Mouse (Mus musculus) urinary bladder, postnatal 36 days (tissue): ENCODE results near the gene Tdrd7.

Source experiments
- DNase-seq, 2 experiments: peaks; one replicate each; pipeline ENCODE4 v3.0.0; 2022; ENCODE audit warnings: low spot score in 2 of 2, mixed read lengths in 1 of 2

The Tdrd7 gene

DNA sequence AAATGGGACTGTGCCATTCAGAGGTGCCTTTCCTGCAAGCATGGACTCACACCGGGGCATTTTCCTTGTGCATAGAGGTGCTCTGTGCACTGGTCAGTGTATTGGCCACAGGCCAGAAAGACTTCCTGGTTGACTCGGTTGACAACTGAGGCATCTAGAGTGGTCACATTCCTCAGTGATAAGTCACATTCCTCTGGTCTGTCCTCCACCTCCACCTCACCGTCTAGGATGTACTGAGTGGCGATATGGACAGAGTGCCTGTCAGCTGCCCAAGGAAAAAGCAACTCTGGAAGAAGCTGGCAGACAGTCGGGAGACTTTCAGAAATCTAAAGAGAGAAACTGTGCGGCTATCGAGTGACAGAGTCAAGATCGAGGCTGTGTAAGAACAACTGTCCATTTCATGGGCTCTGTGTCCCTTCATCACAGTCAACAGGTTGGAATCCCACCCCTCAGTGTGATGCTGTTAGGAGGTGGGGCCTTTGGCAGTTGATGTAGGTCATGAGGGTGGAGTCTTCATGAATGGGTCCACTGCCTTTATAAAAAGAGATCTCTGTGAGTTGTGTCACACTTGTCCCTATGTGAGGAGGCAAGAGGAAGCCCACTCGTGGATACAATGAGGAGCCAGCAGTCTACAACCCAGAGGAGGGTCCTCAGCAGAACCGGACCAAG lies at the start of gene Tdrd7:
Tdrd7 (plus strand) TSS at position 564 of the 669 bp plus-strand sequence.
- peak; percentile 32 to 51 for DNase-seq

DNA sequence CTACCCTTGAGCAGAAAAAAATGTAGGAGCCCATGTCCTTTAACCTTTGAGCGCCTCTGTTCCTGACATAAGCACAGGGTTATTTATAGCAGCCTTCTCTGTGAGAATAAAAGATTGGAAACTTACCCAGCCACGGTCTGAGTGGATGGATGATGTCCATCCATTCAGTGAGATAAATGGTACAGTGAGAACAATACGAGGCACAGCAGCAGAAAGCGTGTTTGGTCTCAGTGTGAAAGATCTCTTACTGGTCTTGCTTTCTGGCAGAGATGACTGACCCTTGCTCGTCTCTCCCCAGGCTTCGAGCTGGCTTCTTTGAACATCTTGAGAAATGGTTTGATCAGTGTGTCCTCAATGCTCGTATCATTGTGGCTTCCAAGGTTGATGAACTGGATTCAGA lies 48.0 kb upstream of the Tdrd7 start:
- DNase-seq, result no peak

DNA sequence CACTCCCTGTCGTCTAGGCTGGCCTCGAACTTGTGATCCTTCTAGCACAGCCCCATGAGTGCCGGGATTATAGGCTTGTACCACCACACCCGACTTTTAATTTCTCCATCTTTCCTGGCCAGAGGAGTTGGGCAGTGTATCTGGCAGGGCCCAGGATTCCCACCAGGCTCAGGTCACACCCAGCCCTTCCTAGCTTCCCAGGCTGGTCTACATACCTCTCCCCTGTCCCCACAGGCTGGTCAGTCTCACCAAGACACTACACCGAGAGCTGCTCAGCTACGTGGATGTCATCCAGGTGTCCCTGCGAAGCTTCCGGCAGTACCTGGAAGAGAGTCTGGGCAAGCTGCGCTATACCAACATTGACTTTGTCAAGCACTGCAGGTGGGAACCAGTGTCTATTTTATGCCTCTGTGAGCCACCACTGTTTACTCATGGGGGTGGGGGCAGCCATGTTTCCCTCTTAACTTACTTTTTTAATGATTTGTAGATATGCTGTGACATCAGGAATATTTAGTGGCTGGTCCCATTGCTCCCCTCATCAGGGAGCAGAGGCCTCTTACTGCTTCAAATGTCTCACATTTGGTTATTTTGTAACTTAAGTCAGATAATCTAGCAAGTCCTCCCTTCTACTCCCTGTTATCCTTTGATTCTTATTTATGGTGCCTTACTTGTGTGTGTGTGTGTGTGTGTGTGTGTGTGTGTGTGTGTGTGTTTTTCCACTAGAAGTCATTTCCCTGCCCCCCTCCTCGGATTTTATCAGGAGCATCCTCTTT lies 43.3 kb upstream of the Tdrd7 start:
- no peak for DNase-seq

- DNase-seq, result no peak
Measured at GRCm38 (mm10) chr4:45924011-45924410, 41.1 kb upstream of the Tdrd7 start.

DNA sequence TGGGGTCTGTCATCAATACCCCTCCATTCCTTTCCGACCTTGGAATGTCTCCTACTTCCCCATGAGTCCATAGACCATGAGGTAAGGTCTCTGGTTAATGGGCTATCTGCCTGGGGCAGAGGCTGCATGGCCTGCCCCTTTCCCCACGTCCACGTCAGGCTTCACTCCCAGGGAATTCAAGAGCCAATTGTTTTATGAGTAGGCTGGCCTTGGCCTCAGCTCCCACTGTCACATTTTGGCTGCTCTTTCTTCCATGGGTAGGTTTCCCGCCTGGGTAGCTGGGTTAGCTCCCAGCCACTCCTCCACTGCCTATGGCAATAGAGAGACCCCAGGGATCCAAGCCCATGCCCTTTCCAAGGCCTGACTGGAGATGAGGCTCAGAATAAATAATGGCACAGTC lies 36.6 kb upstream of the Tdrd7 start:
- DNase-seq, result no peak

DNA sequence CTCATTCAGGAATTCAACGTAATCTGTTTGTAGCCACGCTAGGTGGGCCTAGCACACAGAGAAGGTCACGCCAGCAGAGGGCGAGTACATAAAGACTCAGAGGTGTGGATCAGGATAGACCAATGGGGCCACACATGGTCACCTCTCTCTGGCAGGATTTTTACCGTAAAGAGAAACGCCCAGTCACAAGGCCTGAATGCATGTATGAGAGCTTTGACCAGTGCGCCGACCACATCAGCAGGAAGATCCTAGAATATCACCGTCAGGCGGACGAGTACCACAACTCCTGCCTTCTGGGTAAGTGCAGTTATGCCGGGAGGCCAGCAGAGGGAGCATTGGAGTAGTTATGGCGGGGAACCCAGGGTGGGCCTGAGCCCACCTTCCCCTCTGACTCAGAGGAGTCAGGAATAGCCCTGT lies 23.5 kb upstream of the Tdrd7 start:
- DNase-seq, result peak; percentile 34 to 36

- DNase-seq, result no peak
Measured at GRCm38 (mm10) chr4:45947729-45948128, 17.4 kb upstream of the Tdrd7 start.

DNA sequence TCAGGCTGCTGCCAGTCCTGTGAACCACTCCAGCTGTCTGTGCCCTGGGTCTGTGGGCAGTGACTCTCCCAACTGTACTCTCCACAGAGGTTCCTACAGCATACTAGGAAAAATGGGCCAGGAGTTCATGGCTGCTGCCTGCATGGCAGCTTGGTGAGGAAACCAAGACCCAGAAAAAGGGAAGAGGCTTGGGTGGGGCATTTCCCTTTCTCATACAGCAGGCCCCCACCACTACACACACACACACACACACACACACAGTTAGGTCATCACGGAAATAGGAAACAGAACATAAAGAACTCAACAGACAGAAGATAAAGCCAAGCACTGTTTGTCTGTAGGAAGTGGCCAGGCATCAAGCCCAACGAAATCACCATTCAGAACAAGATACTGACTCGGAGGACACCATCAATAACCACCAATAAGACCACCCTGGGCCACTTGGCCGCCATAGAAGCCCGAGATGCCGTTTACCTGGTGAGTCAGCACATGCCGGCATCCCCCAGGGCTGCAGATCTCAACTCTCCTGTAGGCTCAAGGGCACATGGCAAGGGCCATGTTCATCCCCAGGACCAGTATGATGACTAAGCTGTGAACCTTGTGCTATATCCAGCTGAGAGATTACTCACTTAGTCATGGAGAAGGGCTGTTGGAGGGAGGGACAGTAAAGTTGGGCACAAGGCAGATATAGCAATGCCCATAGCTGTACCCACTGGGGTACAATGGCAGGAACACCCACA lies 15.9 kb upstream of the Tdrd7 start:
- no peak for DNase-seq

DNA sequence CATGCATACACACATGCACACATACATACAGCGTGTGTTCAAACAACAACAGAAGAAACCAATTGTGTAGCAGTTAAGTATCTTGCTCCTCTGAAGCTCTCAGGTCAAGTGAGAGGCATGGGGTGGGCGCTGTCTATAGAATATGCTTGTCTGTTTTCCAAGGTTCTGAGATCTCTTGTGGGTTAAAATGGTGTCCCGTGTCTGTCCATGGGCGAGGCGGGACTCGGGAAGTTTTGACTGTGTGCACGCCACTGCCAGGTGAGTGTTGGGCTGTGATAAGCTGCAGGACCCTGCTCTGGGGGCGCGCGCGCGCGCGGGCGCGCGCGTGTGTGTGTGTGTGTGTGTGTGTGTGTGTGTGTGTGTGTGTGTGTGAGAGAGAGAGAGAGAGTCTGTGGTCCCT lies 13.3 kb upstream of the Tdrd7 start:
- no peak for DNase-seq

- no peak for DNase-seq
Measured at GRCm38 (mm10) chr4:45953025-45953919, 11.9 kb upstream of the Tdrd7 start.

DNA sequence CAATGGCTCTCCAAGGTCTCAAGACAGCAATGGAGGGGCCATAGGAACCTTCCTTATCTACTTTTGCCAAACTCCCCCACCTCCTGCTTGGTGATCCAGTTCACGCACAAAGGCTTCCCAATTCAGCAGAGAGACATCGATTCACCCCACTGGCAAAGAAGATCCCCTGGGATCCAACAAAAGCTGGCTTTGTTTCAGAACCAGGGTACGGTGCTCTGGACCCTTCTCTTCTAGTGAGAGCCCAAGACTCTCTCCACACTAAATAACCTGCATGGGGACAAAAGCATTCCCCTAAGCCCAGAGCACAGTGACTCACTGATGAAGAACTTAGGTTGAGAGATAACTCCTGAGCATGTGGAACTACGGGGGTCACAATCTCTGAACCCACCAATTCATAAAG lies 9.9 kb upstream of the Tdrd7 start:
- no peak for DNase-seq

- no peak for DNase-seq
Measured at GRCm38 (mm10) chr4:45956131-45956530, 9.0 kb upstream of the Tdrd7 start.

DNA sequence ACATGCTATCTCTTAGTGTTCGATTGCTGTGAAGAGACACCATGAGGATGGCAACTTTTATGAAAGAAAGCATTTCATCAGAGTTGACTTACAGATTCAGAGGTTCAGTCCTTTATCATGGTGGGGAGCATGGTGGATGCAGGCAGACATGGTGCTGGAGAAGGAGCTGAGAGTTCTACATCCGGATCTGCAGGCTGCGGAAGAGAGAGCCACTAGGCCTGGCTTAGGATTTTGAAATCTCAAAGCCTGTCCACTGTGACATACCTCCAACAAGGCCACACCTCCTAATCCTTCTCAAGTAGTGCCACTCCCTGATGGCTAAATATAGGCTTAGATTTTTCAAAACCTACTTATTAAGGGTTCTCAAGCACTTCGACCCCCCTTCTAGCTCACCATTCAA lies 8.4 kb upstream of the Tdrd7 start:
- no peak for DNase-seq

- DNase-seq, result peak; percentile 23 to 61
Measured at GRCm38 (mm10) chr4:45965737-45966447, 758 bp downstream of the Tdrd7 start.

DNA sequence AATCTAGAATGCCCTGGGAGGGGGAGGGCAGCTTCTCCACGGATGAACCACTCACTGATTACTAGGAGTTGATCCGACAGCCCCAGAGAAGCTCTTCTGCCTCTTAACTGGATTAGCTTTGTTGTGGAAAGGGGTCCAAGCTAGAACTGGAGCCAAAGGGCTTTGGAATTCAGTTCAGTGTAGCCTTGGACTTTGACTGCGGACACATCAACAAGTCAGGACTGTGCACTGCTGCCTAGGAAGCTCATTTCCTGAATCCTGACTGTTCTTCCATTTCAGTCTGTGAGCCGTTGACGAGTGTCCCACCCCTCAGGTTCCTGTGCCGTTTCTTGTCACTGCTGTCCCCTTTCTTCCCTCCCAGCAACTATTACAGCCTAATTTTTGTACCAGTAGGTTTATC lies 1.6 kb downstream of the Tdrd7 start:
- DNase-seq, result no peak

GRCm38 (mm10) chr4:45967479-45968341 lies 2.6 kb downstream of the Tdrd7 start:
- no peak for DNase-seq

- DNase-seq, result no peak
Measured at GRCm38 (mm10) chr4:45969051-45969450, 3.9 kb downstream of the Tdrd7 start.

DNA sequence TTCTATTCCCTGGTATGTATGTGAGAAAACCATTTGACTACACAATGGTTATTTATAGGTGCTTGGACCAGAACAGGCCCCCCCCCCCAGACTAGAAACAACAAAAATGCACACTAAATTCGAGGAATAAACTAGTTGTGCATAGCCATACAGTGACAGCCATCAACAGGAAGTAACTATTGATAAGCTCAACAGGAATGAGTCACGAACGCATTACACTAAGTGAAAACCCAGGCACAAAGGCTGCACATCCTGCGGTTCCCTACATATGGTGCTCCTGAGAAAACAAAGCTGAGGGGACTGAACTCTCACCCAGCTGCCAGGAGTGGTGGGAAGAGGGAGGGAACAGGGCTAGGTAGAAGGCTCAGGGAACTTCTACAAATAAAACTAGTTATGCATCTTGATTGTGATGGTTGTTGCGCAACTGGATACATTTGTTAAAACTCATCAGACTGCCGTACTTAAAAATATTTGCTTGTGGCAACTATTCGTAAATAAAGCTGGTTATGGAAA lies 5.0 kb downstream of the Tdrd7 start:
- no peak for DNase-seq

DNA sequence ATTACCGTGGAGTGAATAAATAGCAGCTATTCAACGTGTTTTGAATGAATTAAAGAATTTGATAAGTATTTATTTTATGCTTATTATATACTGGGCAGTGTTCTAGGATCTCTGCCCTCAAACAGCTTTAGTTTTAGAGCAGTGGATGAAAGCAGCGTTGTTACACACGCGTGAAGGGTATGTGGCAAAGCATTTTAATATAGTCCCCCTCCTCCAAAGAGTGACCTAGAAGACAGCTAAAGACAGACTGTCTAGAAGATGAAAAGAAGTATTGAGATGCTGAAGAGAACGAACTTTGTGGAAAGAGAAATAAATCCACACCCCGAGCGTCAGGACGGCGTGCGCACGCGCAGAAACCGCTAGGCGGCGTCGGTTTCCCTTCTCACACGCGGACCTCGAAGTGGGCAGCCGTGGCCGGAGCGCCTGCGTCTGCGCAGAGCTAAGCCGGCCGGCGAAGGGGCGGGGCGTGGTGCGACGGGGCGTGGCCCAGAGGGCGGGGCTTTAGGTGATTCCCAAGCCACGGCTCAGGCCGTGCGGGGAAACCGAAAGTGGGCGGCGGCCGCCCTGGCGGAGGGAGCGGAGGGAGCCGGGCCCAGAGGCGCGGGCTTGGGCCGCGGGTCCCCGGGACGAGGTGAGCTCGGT lies 6.8 kb downstream of the Tdrd7 start:
- peak; percentile 99 to 100 for DNase-seq
